Mouse (Mus musculus) limb, embryonic 12.5 days (tissue): ENCODE measurements around the gene Acr. TPM values are rescaled to one million over a fixed set of nuclear protein-coding genes. Genes with fewer than 3 reads are reported as not detected.

Source experiments
- ATAC-seq: fragments of 200-750 bp; cut with Nextera tagmentation; 2 replicates; pipeline ENCODE4 v1.8.0; 2017; ENCODE audit warnings: low read depth, moderate TSS enrichment; ENCODE audit not compliant: insufficient number of reproducible peaks, insufficient read depth, low FRiP score, low TSS enrichment
- H3K27ac ChIP-seq: fragments of 300-500 bp; sonication (generic); 2 replicates; pipeline ENCODE4 v1.5.1; 2016; ENCODE audit warnings: mild to moderate bottlenecking, moderate library complexity
- H3K27me3 ChIP-seq: fragments of 300-500 bp; sonication (generic); 2 replicates; pipeline ENCODE4 v1.6.1; 2016; ENCODE audit warnings: mild to moderate bottlenecking, moderate library complexity
- H3K36me3 ChIP-seq: fragments of 300-500 bp; sonication (generic); 2 replicates; pipeline ENCODE4 v1.6.1; 2016; ENCODE audit warnings: mild to moderate bottlenecking, moderate library complexity
- H3K4me1 ChIP-seq: fragments of 300-500 bp; sonication (generic); replicated peaks from 2 replicates; pipeline ENCODE4 v1.6.1; 2016
- H3K4me2 ChIP-seq: fragments of 300-500 bp; sonication (generic); 2 replicates; pipeline ENCODE4 v1.6.1; 2016; ENCODE audit warnings: mild to moderate bottlenecking, moderate library complexity
- H3K4me3 ChIP-seq: fragments of 300-500 bp; sonication (generic); replicated peaks from 2 replicates; pipeline ENCODE4 v1.5.1; 2016; ENCODE audit warnings: mild to moderate bottlenecking
- H3K9ac ChIP-seq: fragments of 300-500 bp; sonication (generic); replicated peaks from 2 replicates; pipeline ENCODE4 v1.6.1; 2016; ENCODE audit warnings: mild to moderate bottlenecking, moderate library complexity
- H3K9me3 ChIP-seq: fragments of 300-500 bp; sonication (generic); 2 replicates; pipeline ENCODE4 v1.6.1; 2016; ENCODE audit warnings: mild to moderate bottlenecking, moderate library complexity
- WGBS: fragments of 180-500 bp; shearing (Covaris S2); methylation state at CpG from one replicate; pipeline ENCODE4 v1.1.7; 2016; 5-methylcytosine and 5-hydroxymethylcytosine counted together
- polyA plus RNA-seq: library from polyadenylated mRNA; unstranded; fragments of >200 nt; fragmentation: Nextera tagmentation; extraction: Ambion mirVana; gene quantifications from 2 replicates; pipeline ENCODE4 v1.2.1, GENCODE M21; 2016

The Acr gene
- polyA plus RNA-seq, 1 experiment from 2014 or later = not detected

GRCm38 (mm10) chr15:89623626-89623959, 55.5 kb downstream of the Acr start:
- Histone ChIP-seq H3K27me3 (no peaks in the 10 kb centered on the region), H3K4me2 (no peak overlapping the region), H3K27ac (no peak overlapping the region), H3K4me1 (no peaks in the 10 kb centered on the region), H3K36me3 (no peaks in the 10 kb centered on the region), H3K9me3 (0 out of 2 replicates have a peak, but pooled peaks cover 4% of the 10 kb centered on the region), H3K9ac (no peak overlapping the region), H3K4me3 (no peak overlapping the region)
- 19% methylated on average over 6 of the region's 6 CpGs for WGBS
- 0 out of 2 replicates have a peak, but pooled peaks have one; percentile 3 for ATAC-seq

Other genes with a start within 250 kb of the Acr start
- 0.16 and 0.17 TPM in 2 replicates for gene Adm2, start 245.6 kb upstream of the Acr start, polyA plus RNA-seq
- not detected in 2 replicates for gene Miox, start 233.9 kb upstream of the Acr start, polyA plus RNA-seq
- 43.3 and 47.4 TPM in 2 replicates for gene Lmf2, start 212.7 kb upstream of the Acr start, polyA plus RNA-seq
- gene Ncaph2, start 212.6 kb upstream of the Acr start, polyA plus RNA-seq = 175 and 183 TPM in 2 replicates
- gene Sco2, start 194.5 kb upstream of the Acr start, polyA plus RNA-seq = 4.2 and 5.3 TPM in 2 replicates
- 1.5 TPM in 2 replicates for gene Tymp, start 191.3 kb upstream of the Acr start, polyA plus RNA-seq
- gene Odf3b, start 189.0 kb upstream of the Acr start, polyA plus RNA-seq = 0.33 and 0.48 TPM in 2 replicates
- gene Klhdc7b, start 183.4 kb upstream of the Acr start, polyA plus RNA-seq = 0.05 TPM in 1 of 2 replicates, not detected in the other
- not detected in 2 replicates for gene Syce3, start 157.8 kb upstream of the Acr start, polyA plus RNA-seq
- 0.25 and 0.74 TPM in 2 replicates for gene Cpt1b, start 142.5 kb upstream of the Acr start, polyA plus RNA-seq
- gene C730034F03Rik, start 138.7 kb upstream of the Acr start, polyA plus RNA-seq = 3.6 and 3.8 TPM in 2 replicates
- not detected in 2 replicates for gene Gm44502, start 138.6 kb upstream of the Acr start, polyA plus RNA-seq
- gene Chkb, start 138.4 kb upstream of the Acr start, polyA plus RNA-seq = 59.2 and 61.8 TPM in 2 replicates
- 2.0 and 2.1 TPM in 2 replicates for gene Mapk8ip2, start 114.4 kb upstream of the Acr start, polyA plus RNA-seq
- 15.2 and 15.6 TPM in 2 replicates for gene Arsa, start 90.9 kb upstream of the Acr start, polyA plus RNA-seq
- gene Shank3, start 68.7 kb upstream of the Acr start, polyA plus RNA-seq = 2.4 and 3.2 TPM in 2 replicates
- gene Rabl2, start 23.6 kb downstream of the Acr start, polyA plus RNA-seq = 48.9 and 53.0 TPM in 2 replicates